Mouse (Mus musculus) layer of hippocampus, adult 9-10 months (tissue): ENCODE data around the gene Tifab.

ENCODE experiments used
- DNase-seq: peaks from one replicate; pipeline ENCODE4 v3.0.0; 2022; ENCODE audit warnings: low spot score

The Tifab gene

GRCm38 (mm10) chr13:56139167-56139751 is 39.4 kb downstream of the Tifab start:
- DNase-seq: no peak

GRCm38 (mm10) chr13:56136200-56136599 is 42.5 kb downstream of the Tifab start, which contains the start of gene H2afy:
TSS of gene H2afy (minus strand) at chr13:56136361.
- DNase-seq: no peak

GRCm38 (mm10) chr13:56135231-56136052 is 43.2 kb downstream of the Tifab start:
- DNase-seq: peak; percentile 61

- DNase-seq: no peak
Measured at GRCm38 (mm10) chr13:56134631-56135181, 44.0 kb downstream of the Tifab start.

GRCm38 (mm10) chr13:56134031-56134430 is 44.7 kb downstream of the Tifab start:
- DNase-seq: no peak

GRCm38 (mm10) chr13:56132941-56133340 is 45.7 kb downstream of the Tifab start:
- no peak for DNase-seq

GRCm38 (mm10) chr13:56132326-56132936 is 46.3 kb downstream of the Tifab start:
- DNase-seq: no peak

- no peak for DNase-seq
Measured at GRCm38 (mm10) chr13:56130544-56130943, 48.1 kb downstream of the Tifab start.

GRCm38 (mm10) chr13:56129578-56129977 is 49.1 kb downstream of the Tifab start:
- no peak for DNase-seq

- DNase-seq: no peak
Measured at GRCm38 (mm10) chr13:56129014-56129413, 49.7 kb downstream of the Tifab start.

- no peak for DNase-seq
Measured at GRCm38 (mm10) chr13:56125632-56126031, 53.1 kb downstream of the Tifab start.
